Mouse (Mus musculus): ENCODE measurements around the gene Fggy.

GRCm38 (mm10) chr4:95543529-95543928, 13.8 kb upstream of the Fggy start:
- TF ChIP-seq CTCF (IDR thresholded peaks at IDR 0.05; ENCODE audit: control insufficient read depth, insufficient read depth, insufficient replicate concordance, low read depth, low read length) (no peak), POLR2A (IDR thresholded peaks at IDR 0.05; ENCODE audit: control insufficient read depth, low read depth, low read length) (no peak)
